Mouse (Mus musculus): ENCODE data around the gene Gpr39. TPM values are rescaled to one million over a fixed set of nuclear protein-coding genes. Genes with fewer than 3 reads are reported as not detected.

Gene Gpr39
- total and polyA plus RNA-seq, 2 experiments from 2014 or later = 0.38 TPM; not detected in 1

GRCm38 (mm10) chr1:125716241-125716640 lies 39.4 kb downstream of the Gpr39 start:
- DNase-seq (no peak), ATAC-seq (no peak)
- Histone ChIP-seq H3K36me3 (ENCODE audit: insufficient read depth) (no peaks in the 10 kb centered on the region), H3K27me3 (ENCODE audit: insufficient read depth, low read length) (no peaks in the 10 kb centered on the region), H3K4me2 (ENCODE audit: low read depth) (no peak overlapping the region), H3K27ac (ENCODE audit: low read depth, low read length) (no peak overlapping the region), H3K9ac (no peak overlapping the region), H3K4me3 (ENCODE audit: low read depth, low read length) (no peak overlapping the region), H3K9me3 (ENCODE audit: low read length) (no peaks in the 10 kb centered on the region), H3K4me1 (ENCODE audit: insufficient read depth) (no peaks in the 10 kb centered on the region)
- TF ChIP-seq CTCF (IDR thresholded peaks at IDR 0.05; ENCODE audit: low read depth) = no peak
- WGBS = 36% methylated on average over 6 of the region's 6 CpGs

GRCm38 (mm10) chr1:125717906-125718305 lies 41.1 kb downstream of the Gpr39 start:
- H3K9ac ChIP-seq = no peak overlapping the region
- no peak for DNase-seq
- no peaks in the 10 kb centered on the region for H3K9me3 ChIP-seq (ENCODE audit: low read length)
- ATAC-seq = no peak
- H3K4me3 ChIP-seq (ENCODE audit: low read depth, low read length) = no peak overlapping the region
- WGBS = 85% methylated on average over 5 of the region's 5 CpGs
- no peak for TF ChIP-seq CTCF (IDR thresholded peaks at IDR 0.05; ENCODE audit: low read depth)
- no peaks in the 10 kb centered on the region for H3K36me3 ChIP-seq (ENCODE audit: insufficient read depth)
- no peak overlapping the region for H3K4me2 ChIP-seq (ENCODE audit: low read depth)
- H3K27me3 ChIP-seq (ENCODE audit: insufficient read depth, low read length) = no peaks in the 10 kb centered on the region
- H3K27ac ChIP-seq (ENCODE audit: low read depth, low read length) = no peak overlapping the region
- H3K4me1 ChIP-seq (ENCODE audit: insufficient read depth) = no peaks in the 10 kb centered on the region

- no peak overlapping the region for H3K4me3 ChIP-seq (ENCODE audit: low read depth, low read length)
- no peaks in the 10 kb centered on the region for H3K9me3 ChIP-seq (ENCODE audit: low read length)
- H3K9ac ChIP-seq = no peak overlapping the region
- H3K4me2 ChIP-seq (ENCODE audit: low read depth) = no peak overlapping the region
- no peaks in the 10 kb centered on the region for H3K4me1 ChIP-seq (ENCODE audit: insufficient read depth)
- no peaks in the 10 kb centered on the region for H3K36me3 ChIP-seq (ENCODE audit: insufficient read depth)
- ATAC-seq = no peak
- 90% methylated on average over 6 of the region's 6 CpGs for WGBS
- no peak for TF ChIP-seq CTCF (IDR thresholded peaks at IDR 0.05; ENCODE audit: low read depth)
- no peak overlapping the region for H3K27ac ChIP-seq (ENCODE audit: low read depth, low read length)
- no peak for DNase-seq
- no peaks in the 10 kb centered on the region for H3K27me3 ChIP-seq (ENCODE audit: insufficient read depth, low read length)
Measured at GRCm38 (mm10) chr1:125719127-125719526, 42.3 kb downstream of the Gpr39 start.

GRCm38 (mm10) chr1:125721104-125721758 lies 44.4 kb downstream of the Gpr39 start:
- no peak overlapping the region for H3K4me3 ChIP-seq (ENCODE audit: low read depth, low read length)

GRCm38 (mm10) chr1:125724304-125724703 lies 47.5 kb downstream of the Gpr39 start:
- TF ChIP-seq CTCF (IDR thresholded peaks at IDR 0.05; ENCODE audit: low read depth) = no peak
- Histone ChIP-seq H3K4me1 (ENCODE audit: insufficient read depth) (no peaks in the 10 kb centered on the region), H3K9ac (no peak overlapping the region), H3K27ac (ENCODE audit: low read depth, low read length) (no peak overlapping the region), H3K4me2 (ENCODE audit: low read depth) (no peak overlapping the region), H3K9me3 (ENCODE audit: low read length) (no peaks in the 10 kb centered on the region), H3K27me3 (ENCODE audit: insufficient read depth, low read length) (no peaks in the 10 kb centered on the region), H3K4me3 (ENCODE audit: low read depth, low read length) (no peak overlapping the region), H3K36me3 (ENCODE audit: insufficient read depth) (no peaks in the 10 kb centered on the region)
- ATAC-seq (peak; percentile 81), DNase-seq (peak; percentile 75)
- 66% methylated on average over 5 of the region's 5 CpGs for WGBS

More at GRCm38 (mm10) chr1:125721104-125721758, 44.4 kb downstream of the Gpr39 start:
- 95% methylated on average over 12 of the region's 12 CpGs for WGBS
- Histone ChIP-seq H3K27me3 (ENCODE audit: insufficient read depth, low read length) (no peaks in the 10 kb centered on the region), H3K4me1 (ENCODE audit: insufficient read depth) (no peaks in the 10 kb centered on the region), H3K9ac (no peak overlapping the region), H3K36me3 (ENCODE audit: insufficient read depth) (no peaks in the 10 kb centered on the region), H3K9me3 (ENCODE audit: low read length) (no peaks in the 10 kb centered on the region), H3K27ac (ENCODE audit: low read depth, low read length) (no peak overlapping the region), H3K4me2 (ENCODE audit: low read depth) (no peak overlapping the region)
- ATAC-seq = no peak
- TF ChIP-seq CTCF (IDR thresholded peaks at IDR 0.05; ENCODE audit: low read depth) = no peak
- no peak for DNase-seq

GRCm38 (mm10) chr1:125729025-125729565 lies 52.3 kb downstream of the Gpr39 start:
- DNase-seq (no peak), ATAC-seq (no peak)
- Histone ChIP-seq H3K4me1 (ENCODE audit: insufficient read depth) (no peaks in the 10 kb centered on the region), H3K9ac (no peak overlapping the region), H3K36me3 (ENCODE audit: insufficient read depth) (no peaks in the 10 kb centered on the region), H3K27me3 (ENCODE audit: insufficient read depth, low read length) (no peaks in the 10 kb centered on the region), H3K4me2 (ENCODE audit: low read depth) (no peak overlapping the region), H3K27ac (ENCODE audit: low read depth, low read length) (no peak overlapping the region), H3K4me3 (ENCODE audit: low read depth, low read length) (no peak overlapping the region), H3K9me3 (ENCODE audit: low read length) (no peaks in the 10 kb centered on the region)
- TF ChIP-seq CTCF (IDR thresholded peaks at IDR 0.05; ENCODE audit: low read depth) = no peak
- 64% methylated on average over 6 of the region's 6 CpGs for WGBS

- Histone ChIP-seq H3K9ac (no peak overlapping the region), H3K27me3 (ENCODE audit: insufficient read depth, low read length) (no peaks in the 10 kb centered on the region), H3K4me1 (ENCODE audit: insufficient read depth) (no peaks in the 10 kb centered on the region), H3K9me3 (ENCODE audit: low read length) (no peaks in the 10 kb centered on the region), H3K4me2 (ENCODE audit: low read depth) (no peak overlapping the region), H3K27ac (ENCODE audit: low read depth, low read length) (no peak overlapping the region), H3K36me3 (ENCODE audit: insufficient read depth) (no peaks in the 10 kb centered on the region), H3K4me3 (ENCODE audit: low read depth, low read length) (no peak overlapping the region)
- peak; percentile 13 for DNase-seq
- peak; percentile 51; the same call in 1 of the 2 replicates for ATAC-seq
- TF ChIP-seq CTCF (IDR thresholded peaks at IDR 0.05; ENCODE audit: low read depth) = peak; percentile 53
- WGBS = 35% methylated on average over 13 of the region's 13 CpGs
Measured at GRCm38 (mm10) chr1:125729731-125730536, 53.1 kb downstream of the Gpr39 start.
